Mouse (Mus musculus) stomach, postnatal 0 days (tissue): ENCODE results near the gene Ccdc153. TPM values are rescaled to one million over a fixed set of nuclear protein-coding genes. Genes with fewer than 3 reads are reported as not detected.

Source experiments
- ATAC-seq: fragments of 200-750 bp; cut with Nextera tagmentation; 2 replicates; pipeline ENCODE4 v1.8.0; 2017; ENCODE audit not compliant: low FRiP score, low TSS enrichment
- DNase-seq: peaks from one replicate; pipeline ENCODE4 v3.0.0-alpha.2; 2016; ENCODE audit warnings: low spot score
- H3K27ac ChIP-seq: fragments of 300-500 bp; sonication (generic); replicated peaks from 2 replicates; pipeline ENCODE4 v1.5.1; 2014; ENCODE audit warnings: mild to moderate bottlenecking, control low read depth
- H3K27me3 ChIP-seq: fragments of 300-500 bp; sonication (generic); 2 replicates; pipeline ENCODE4 v1.6.1; 2014; ENCODE audit warnings: low read length; ENCODE audit not compliant: control insufficient read depth, insufficient read depth
- H3K36me3 ChIP-seq: fragments of 300-500 bp; sonication (generic); 2 replicates; pipeline ENCODE4 v1.6.1; 2014; ENCODE audit warnings: low read length, mixed read lengths; ENCODE audit not compliant: control insufficient read depth, insufficient read depth
- H3K4me1 ChIP-seq: fragments of 300-500 bp; sonication (generic); replicated peaks from 2 replicates; pipeline ENCODE4 v1.6.1; 2014; ENCODE audit warnings: antibody characterized with exemption; ENCODE audit not compliant: control insufficient read depth, insufficient read depth
- H3K4me2 ChIP-seq: fragments of 300-500 bp; sonication (generic); replicated peaks from 2 replicates; pipeline ENCODE4 v1.6.1; 2014; ENCODE audit warnings: low read depth, mild to moderate bottlenecking, control low read depth, moderate library complexity
- H3K4me3 ChIP-seq: fragments of 300-500 bp; sonication (generic); 2 replicates; pipeline ENCODE4 v1.5.1; 2014; ENCODE audit warnings: low read depth, low read length, control low read depth
- H3K9ac ChIP-seq: fragments of 300-500 bp; sonication (generic); 2 replicates; pipeline ENCODE4 v1.6.1; 2014; ENCODE audit warnings: mild to moderate bottlenecking, low read length, control low read depth, mixed read lengths
- H3K9me3 ChIP-seq: fragments of 300-500 bp; sonication (generic); 2 replicates; pipeline ENCODE4 v1.6.1; 2016; ENCODE audit warnings: low read length; ENCODE audit not compliant: control insufficient read depth
- CTCF ChIP-seq: IDR thresholded peaks from 2 replicates; pipeline ENCODE4 v1.5.1; 2016; ENCODE audit warnings: antibody characterized with exemption, low read depth, mild to moderate bottlenecking, moderate library complexity
- EP300 ChIP-seq: optimal IDR thresholded peaks from 2 replicates; pipeline ENCODE3; 2016; ENCODE audit warnings: antibody characterized with exemption
- WGBS: fragments of 180-500 bp; shearing (Covaris S2); extraction: QIAGEN DNeasy Blood & Tissue Kit; methylation state at CpG from one replicate; pipeline ENCODE4 v1.1.7; 2014; 5-methylcytosine and 5-hydroxymethylcytosine counted together
- polyA plus RNA-seq: library from polyadenylated mRNA; unstranded; fragments of >200 nt; fragmentation: Nextera tagmentation; extraction: Ambion mirVana; gene quantifications from 2 replicates; pipeline ENCODE4 v1.2.1, GENCODE M21; 2015

Gene Ccdc153
- polyA plus RNA-seq, 1 experiment from 2014 or later = not detected

DNA sequence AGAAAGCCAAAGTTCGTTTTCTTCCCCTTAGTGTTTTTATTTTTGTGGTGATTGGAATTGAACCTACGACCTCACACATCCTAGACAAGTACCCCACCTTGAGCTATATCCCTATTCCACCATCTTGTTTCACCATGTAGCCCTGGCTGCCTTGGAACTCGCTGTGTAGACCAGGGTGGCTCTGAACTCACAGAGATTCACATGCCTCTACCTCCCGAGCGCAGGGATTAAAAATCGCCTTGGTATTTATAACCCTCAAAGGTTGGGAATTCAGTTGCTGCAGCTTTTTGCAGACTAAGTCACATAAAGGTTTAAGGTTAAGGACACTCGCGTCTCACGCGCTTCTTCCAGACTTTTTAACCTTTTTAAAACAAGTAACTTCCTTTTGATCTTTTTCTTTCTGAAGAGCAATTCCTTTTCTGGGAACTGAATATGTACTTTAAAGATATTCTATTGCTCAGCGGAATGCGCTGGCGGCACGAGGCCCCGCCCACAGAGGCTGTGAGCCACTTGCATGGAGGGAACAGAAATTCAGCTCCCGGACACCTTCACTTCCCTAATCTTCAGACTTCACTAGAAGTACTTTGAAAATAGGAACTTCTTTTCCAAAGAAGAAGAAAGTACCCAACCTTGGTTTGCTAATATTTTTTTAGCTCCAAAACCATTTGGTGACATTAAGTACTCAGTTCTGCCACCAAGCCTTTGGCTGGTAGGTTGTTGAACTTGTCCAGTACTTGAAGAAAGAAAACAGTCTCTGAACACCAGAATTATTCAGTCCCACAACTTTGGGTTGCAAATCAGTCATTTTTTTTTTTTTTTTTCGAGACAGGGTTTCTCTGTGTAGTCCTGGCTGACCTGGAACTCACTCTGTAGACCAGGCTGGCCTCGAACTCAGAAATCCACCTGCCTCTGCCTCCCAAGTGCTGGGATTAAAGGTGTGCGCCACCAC is 5.7 kb upstream of the Ccdc153 start:
- Histone ChIP-seq H3K9me3 (no peaks in the 10 kb centered on the region), H3K4me3 (peak overlapping the region; percentile 88), H3K36me3 (no peaks in the 10 kb centered on the region), H3K27me3 (no peaks in the 10 kb centered on the region), H3K4me2 (peak overlapping the region; percentile 65), H3K9ac (peak overlapping the region; percentile 50; the same call in 1 of the 2 replicates), H3K4me1 (peaks cover 3% of the 10 kb centered on the region; the same call in 1 of the 2 replicates), H3K27ac (peak overlapping the region; percentile 66)
- 20% methylated on average over 19 of the region's 19 CpGs for WGBS
- ATAC-seq (peak; percentile 45), DNase-seq (peak; percentile 67)
- TF ChIP-seq EP300 = no peak
- TF ChIP-seq CTCF = no peak

DNA sequence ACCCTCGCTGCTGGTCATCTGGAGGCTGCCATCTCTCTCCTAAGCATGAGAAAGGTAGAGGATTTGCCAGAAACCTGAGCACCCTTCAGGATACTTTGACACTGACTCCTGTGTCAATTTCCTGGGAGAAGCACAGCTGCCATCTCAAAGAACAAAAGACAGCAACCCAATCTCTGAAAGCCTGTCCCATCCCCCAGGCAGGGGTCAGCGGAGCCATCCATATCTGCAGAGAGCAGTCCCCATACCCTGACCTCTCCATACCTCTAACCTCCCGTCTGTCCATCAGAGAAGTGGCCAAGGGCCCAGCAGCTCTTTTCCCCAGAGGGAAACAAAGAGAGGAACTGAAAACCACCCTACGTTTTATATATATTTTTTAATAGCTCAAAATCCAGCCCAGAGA is 3.9 kb upstream of the Ccdc153 start:
- ATAC-seq (no peak), DNase-seq (no peak)
- peaks cover 3% of the 10 kb centered on the region; the same call in 1 of the 2 replicates for H3K4me1 ChIP-seq
- H3K36me3 ChIP-seq = no peaks in the 10 kb centered on the region
- 61% methylated on average over 4 of the region's 4 CpGs for WGBS
- no peak overlapping the region for H3K27ac ChIP-seq
- H3K9ac ChIP-seq = no peak overlapping the region
- H3K9me3 ChIP-seq = no peaks in the 10 kb centered on the region
- no peaks in the 10 kb centered on the region for H3K27me3 ChIP-seq
- H3K4me2 ChIP-seq = no peak overlapping the region
- TF ChIP-seq EP300 (no peak), CTCF (no peak)
- no peak overlapping the region for H3K4me3 ChIP-seq

DNA sequence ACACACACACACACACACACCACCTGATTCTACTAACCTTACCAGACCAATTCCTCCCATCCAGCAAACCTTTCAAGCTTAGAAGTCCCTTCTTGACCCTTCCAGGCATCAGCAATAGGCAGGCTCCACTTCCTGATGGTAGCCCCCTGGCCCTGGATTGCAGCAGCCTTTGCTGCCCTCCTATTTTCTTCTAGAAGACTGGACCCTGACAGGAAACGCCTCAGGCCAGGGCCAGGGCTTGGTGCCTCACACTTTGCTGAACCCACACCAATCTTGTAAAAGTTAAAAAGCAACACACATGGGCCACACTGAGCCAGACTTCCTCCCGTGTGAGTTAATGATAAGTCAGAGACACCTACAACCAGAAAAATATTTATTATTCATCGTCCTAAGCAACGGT is 3.3 kb upstream of the Ccdc153 start:
- DNase-seq = no peak
- Histone ChIP-seq H3K4me2 (no peak overlapping the region), H3K9ac (no peak overlapping the region), H3K4me1 (no peaks in the 10 kb centered on the region), H3K4me3 (no peak overlapping the region), H3K27me3 (no peaks in the 10 kb centered on the region), H3K36me3 (no peaks in the 10 kb centered on the region), H3K27ac (no peak overlapping the region), H3K9me3 (no peaks in the 10 kb centered on the region)
- TF ChIP-seq EP300 = no peak
- no peak for TF ChIP-seq CTCF
- no peak for ATAC-seq
- 81% methylated on average over 4 of the region's 4 CpGs for WGBS

DNA sequence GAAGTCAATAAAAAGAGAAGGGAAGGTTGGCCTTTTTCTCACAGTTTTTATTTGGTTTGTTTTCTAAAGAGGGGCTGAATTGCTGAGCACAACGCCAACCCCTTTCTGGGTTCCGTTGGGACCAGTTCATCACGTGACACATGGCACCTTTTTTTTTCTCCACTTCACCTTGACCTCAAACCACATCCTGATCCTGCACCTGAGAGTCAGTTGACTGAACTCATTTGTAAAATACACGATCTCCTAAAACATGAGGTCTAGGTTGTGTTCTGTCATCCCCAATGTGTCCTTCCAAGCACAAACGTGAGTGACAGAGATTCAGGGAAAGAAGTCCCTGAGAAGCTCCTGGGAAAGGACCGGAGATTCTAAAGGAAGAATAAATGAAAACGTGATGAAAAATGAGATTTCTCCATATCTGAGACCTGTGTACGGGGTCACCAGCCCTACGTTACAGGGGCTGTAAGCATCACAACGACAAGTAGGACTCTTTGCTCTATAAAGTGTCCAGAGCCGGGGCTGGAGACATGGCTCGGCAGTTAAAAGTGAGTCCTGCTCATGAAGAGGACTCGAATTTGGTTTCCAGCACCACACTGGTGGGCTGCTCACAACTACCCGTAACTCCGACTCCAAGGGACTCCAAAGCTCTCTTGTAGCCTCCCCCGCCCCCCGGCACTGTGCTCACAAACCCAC is 1.8 kb upstream of the Ccdc153 start:
- Histone ChIP-seq H3K36me3 (no peaks in the 10 kb centered on the region), H3K9ac (no peak overlapping the region), H3K4me1 (no peaks in the 10 kb centered on the region), H3K4me2 (no peak overlapping the region), H3K9me3 (no peaks in the 10 kb centered on the region), H3K27me3 (no peaks in the 10 kb centered on the region), H3K4me3 (no peak overlapping the region), H3K27ac (no peak overlapping the region)
- ATAC-seq = no peak
- no peak for TF ChIP-seq EP300
- TF ChIP-seq CTCF = no peak
- no peak for DNase-seq
- WGBS = 80% methylated on average over 17 of the region's 17 CpGs

DNA sequence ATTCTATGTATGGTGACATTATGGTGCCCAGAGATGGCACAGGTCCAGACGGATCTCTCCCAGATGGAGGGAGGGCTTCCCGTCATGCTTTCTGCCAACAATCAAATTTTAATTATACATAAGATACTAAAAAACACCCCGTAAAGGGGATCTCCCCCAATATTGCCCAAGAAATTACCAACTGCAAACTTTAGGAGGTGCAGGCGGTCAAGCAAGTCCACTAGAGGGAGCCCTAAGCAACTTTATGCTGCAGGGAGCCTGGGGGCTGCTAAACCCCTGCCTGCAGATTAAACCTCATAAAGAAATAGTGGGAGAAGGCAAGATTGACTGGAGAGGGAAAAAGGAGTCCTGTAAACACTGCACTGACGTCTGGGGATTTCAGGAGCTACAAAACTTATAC is 1.0 kb upstream of the Ccdc153 start:
- ATAC-seq (no peak), DNase-seq (peak; percentile 53)
- no peaks in the 10 kb centered on the region for H3K36me3 ChIP-seq
- no peaks in the 10 kb centered on the region for H3K27me3 ChIP-seq
- H3K27ac ChIP-seq = no peak overlapping the region
- H3K4me1 ChIP-seq = no peaks in the 10 kb centered on the region
- H3K9ac ChIP-seq = no peak overlapping the region
- WGBS = 10% methylated on average over 5 of the region's 5 CpGs
- H3K4me3 ChIP-seq = no peak overlapping the region
- H3K9me3 ChIP-seq = no peaks in the 10 kb centered on the region
- TF ChIP-seq CTCF = peak; percentile 86
- TF ChIP-seq EP300 = no peak
- no peak overlapping the region for H3K4me2 ChIP-seq

DNA sequence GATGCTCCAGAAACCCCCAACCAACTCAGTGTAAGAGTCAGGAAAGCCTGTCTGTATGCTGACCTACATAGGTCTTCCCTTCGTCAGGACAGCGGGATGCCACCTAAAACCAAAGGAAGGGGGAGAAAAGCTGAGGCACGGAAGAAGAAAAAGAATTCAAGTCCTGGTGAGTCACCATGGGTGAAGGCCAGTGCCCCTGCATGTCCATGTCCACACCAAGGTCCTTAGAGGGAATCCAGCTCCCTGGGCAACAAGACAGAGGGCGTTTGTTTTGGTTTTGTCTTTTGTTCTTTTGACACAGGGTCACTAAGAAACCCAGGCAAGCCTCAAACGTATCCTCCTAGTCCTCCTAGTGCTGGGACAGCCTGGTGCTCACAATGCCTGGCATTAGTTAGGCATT is 435 bp downstream of the Ccdc153 start:
- Histone ChIP-seq H3K27ac (no peak overlapping the region), H3K9me3 (no peaks in the 10 kb centered on the region), H3K9ac (no peak overlapping the region), H3K27me3 (no peaks in the 10 kb centered on the region), H3K4me1 (no peaks in the 10 kb centered on the region), H3K4me2 (no peak overlapping the region), H3K4me3 (no peak overlapping the region), H3K36me3 (no peaks in the 10 kb centered on the region)
- DNase-seq = no peak
- WGBS = 53% methylated on average over 5 of the region's 5 CpGs
- TF ChIP-seq CTCF = no peak
- no peak for TF ChIP-seq EP300
- ATAC-seq = no peak
